ENCODE assay signal across 17 mouse cellular contexts in the genomic region with DNA sequence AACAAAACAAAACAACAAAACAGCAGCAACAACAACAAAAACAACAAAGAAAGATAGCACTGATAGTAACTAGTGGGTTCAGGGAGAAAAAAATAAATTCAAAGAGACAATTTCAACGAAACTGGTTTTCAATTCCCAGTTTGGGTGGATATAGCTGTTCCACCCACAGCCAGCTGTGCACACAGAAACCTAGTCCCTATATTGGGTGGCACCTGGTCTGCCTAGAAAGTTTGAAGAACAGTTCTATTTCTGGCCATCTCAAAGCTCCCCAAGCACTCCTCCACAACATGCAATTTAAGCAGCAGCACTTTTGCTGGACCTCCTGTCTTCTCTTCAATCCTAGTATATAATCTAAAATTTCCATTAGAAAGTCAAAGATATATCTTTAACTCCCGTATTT.
DNase-seq lines count a peak whose midpoint lies in the region.
"Had no signal": no experiment of that assay in that cellular context is flagged by ENCODE, and none has a peak within 500 bp of the region (broad histone marks: within the 10 kb centered on the region; RNA-seq: fewer than 3 reads in every experiment).

No protein-coding gene starts in this region.

- peak; percentile 7 for DNase-seq in layer of hippocampus, adult 11-12 months (ENCODE audit: low spot score)
- no peak for DNase-seq in layer of hippocampus, adult 8-10 months (ENCODE audit: low spot score in 2 of 2)
- peak; percentile 26 to 47 for DNase-seq in right cerebral cortex, adult 2 months (ENCODE audit: low spot score in 2 of 2)
- DNase-seq in right cerebral cortex, postnatal 14 days: no peak
- DNase-seq in left cerebral cortex, postnatal 36 days (ENCODE audit: low spot score in 2 of 2): peak; percentile 8 to 20
- no peak for DNase-seq in heart, adult 18-20 months
- no peak for DNase-seq in adrenal gland, adult 18-20 months (ENCODE audit: low spot score in 2 of 2)
- DNase-seq: adrenal gland, postnatal 36 days; cerebellum, adult 2 months; cerebellum, postnatal 14 days; gastrocnemius, adult 2 months; kidney, adult 9 months; kidney, postnatal 10 days; liver; lung, adult 2 months; lung, postnatal 14 days; midbrain, embryonic 14.5 days had no signal

- intact Hi-C loops in left cerebral cortex, postnatal 36 days (cut with DNase I): no loop called here

Comparison
In these comparisons a context has a peak if more than half of its experiments do, and no peak if none do; other contexts are left out.
1. DNase-seq: peak in layer of hippocampus, adult 11-12 months (single experiment), right cerebral cortex, adult 2 months (2 of 2) and left cerebral cortex, postnatal 36 days (2 of 2); none in layer of hippocampus, adult 8-10 months (0 of 2), right cerebral cortex, postnatal 14 days (single experiment), heart, adult 18-20 months (0 of 2) and adrenal gland, adult 18-20 months (0 of 2).